Mouse (Mus musculus) frontal cortex, postnatal 36 days (tissue): Measurements from ENCODE around the gene Ccdc120.
"Not testable (repeated sequence)": the region's sequence is repeated elsewhere in the genome, so short reads cannot be mapped to it uniquely, and the experiment has no call there.

Experiments used
- DNase-seq, 2 experiments: peaks; one replicate each; pipeline ENCODE4 v3.0.0; 2022; ENCODE audit warnings: low spot score in 2 of 2

Ccdc120 gene

GRCm38 (mm10) chrX:7753627-7754026 is 2.9 kb upstream of the Ccdc120 start:
- not testable (repeated sequence) for DNase-seq

- no peak for DNase-seq
Observed at GRCm38 (mm10) chrX:7745429-7745828, 5.3 kb downstream of the Ccdc120 start.

GRCm38 (mm10) chrX:7744940-7745339 is 5.8 kb downstream of the Ccdc120 start:
- no peak for DNase-seq

- DNase-seq = no peak
Observed at GRCm38 (mm10) chrX:7743470-7743869, 7.2 kb downstream of the Ccdc120 start.

GRCm38 (mm10) chrX:7741103-7741502 is 9.6 kb downstream of the Ccdc120 start:
- no peak for DNase-seq

- DNase-seq = no peak
Observed at GRCm38 (mm10) chrX:7740082-7740819, 10.5 kb downstream of the Ccdc120 start.

- DNase-seq = no peak
Observed at GRCm38 (mm10) chrX:7739336-7740081, 11.2 kb downstream of the Ccdc120 start.

- DNase-seq = peak; percentile 28 to 40
Observed at GRCm38 (mm10) chrX:7733571-7734156, 17.0 kb downstream of the Ccdc120 start.

GRCm38 (mm10) chrX:7728922-7729265 is 21.8 kb downstream of the Ccdc120 start:
- DNase-seq = no peak

GRCm38 (mm10) chrX:7728215-7728921 is 22.3 kb downstream of the Ccdc120 start, which contains the start of gene Praf2:
TSS of gene Praf2 (plus strand) at chrX:7728439.
- DNase-seq = peak; percentile 79 to 88

- DNase-seq = no peak
Observed at GRCm38 (mm10) chrX:7727176-7727575, 23.5 kb downstream of the Ccdc120 start.

- DNase-seq = no peak
Observed at GRCm38 (mm10) chrX:7725841-7726240, 24.9 kb downstream of the Ccdc120 start.

GRCm38 (mm10) chrX:7724135-7724534 is 26.6 kb downstream of the Ccdc120 start:
- no peak for DNase-seq

GRCm38 (mm10) chrX:7722691-7723090 is 28.0 kb downstream of the Ccdc120 start:
- no peak for DNase-seq

GRCm38 (mm10) chrX:7722282-7722611 is 28.5 kb downstream of the Ccdc120 start:
- DNase-seq = no peak

GRCm38 (mm10) chrX:7721514-7722281 is 29.0 kb downstream of the Ccdc120 start, which contains the start of gene Gm45208:
TSS of gene Gm45208 (plus strand) at chrX:7722245.
- DNase-seq = peak; percentile 70 to 73

- not testable (repeated sequence) for DNase-seq
Observed at GRCm38 (mm10) chrX:7716058-7716457, 34.6 kb downstream of the Ccdc120 start.

GRCm38 (mm10) chrX:7714135-7714899 is 36.4 kb downstream of the Ccdc120 start, which contains the start of gene Wdr45:
TSS of gene Wdr45 (plus strand) at chrX:7714333.
- DNase-seq = peak; percentile 84 to 93

GRCm38 (mm10) chrX:7713764-7714134 is 37.0 kb downstream of the Ccdc120 start:
- DNase-seq = not testable (repeated sequence)

GRCm38 (mm10) chrX:7696954-7697381 is 53.7 kb downstream of the Ccdc120 start, which contains the start of gene Gpkow:
TSS of gene Gpkow (plus strand) at chrX:7697131.
- peak; percentile 77 to 88 for DNase-seq
